ENCODE assay signal across 9 mouse cellular contexts in the genomic region with DNA sequence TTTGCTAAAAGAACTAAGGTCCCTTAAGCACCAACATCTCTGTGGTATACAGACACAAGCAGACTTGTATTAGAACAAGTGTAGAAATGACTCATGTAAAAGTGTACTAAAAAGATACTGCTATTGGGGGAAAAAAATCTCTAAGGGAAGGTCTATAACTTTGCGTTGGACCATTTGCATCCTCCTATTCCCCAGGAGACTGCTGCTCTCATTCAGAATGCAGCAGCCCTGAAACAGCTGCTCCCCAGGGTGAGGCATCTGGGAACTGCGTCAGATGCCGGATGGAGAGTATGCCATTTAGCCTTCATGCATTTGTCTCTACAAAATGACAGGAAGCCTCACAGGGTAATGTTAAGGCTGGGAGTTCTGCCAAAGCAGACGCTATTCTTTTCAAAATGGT.
DNase-seq lines count a peak whose midpoint lies in the region; ATAC-seq and TF ChIP-seq lines count a peak whose summit lies in the region.
"Had no signal": no experiment of that assay in that cellular context is flagged by ENCODE, and none has a peak within 500 bp of the region (broad histone marks: within the 10 kb centered on the region; RNA-seq: fewer than 3 reads in every experiment).

No protein-coding gene starts in this region.

- DNase-seq in forebrain, embryonic 14.5 days (ENCODE audit: low spot score): peak; percentile 58
- peak; percentile 21 to 22 for DNase-seq in left cerebral cortex, postnatal 14 days (ENCODE audit: low spot score in 2 of 2)
- no peak for DNase-seq in left cerebral cortex, postnatal 36 days (ENCODE audit: low spot score in 2 of 2)
- DNase-seq in lung, postnatal 0 days (ENCODE audit: low spot score): peak; percentile 35
- no peak for DNase-seq in layer of hippocampus, adult 9-10 months (ENCODE audit: low spot score)
- DNase-seq: liver had no signal

- TF ChIP-seq CTCF in lung, postnatal 0 days (IDR thresholded peaks at IDR 0.05): no peak

- H3K4me1 ChIP-seq in forebrain, embryonic 14.5 days (ENCODE audit: control insufficient read depth, insufficient read depth, low read length): no peaks in the 10 kb centered on the region
- no peaks in the 10 kb centered on the region for H3K4me1 ChIP-seq in forebrain, embryonic 12.5 days
- no peaks in the 10 kb centered on the region for H3K4me1 ChIP-seq in embryonic facial prominence, embryonic 15.5 days
- H3K4me1 ChIP-seq in lung, postnatal 0 days (ENCODE audit: insufficient read depth, low read depth, low read length): no peaks in the 10 kb centered on the region
- no peaks in the 10 kb centered on the region for H3K4me1 ChIP-seq in liver, embryonic 12.5 days

- peak; percentile 60; the same call in 1 of the 2 replicates for ATAC-seq in forebrain, embryonic 14.5 days
- no peak for ATAC-seq in forebrain, embryonic 12.5 days (ENCODE audit: low FRiP score)
- ATAC-seq in embryonic facial prominence, embryonic 15.5 days (ENCODE audit: insufficient number of reproducible peaks, low FRiP score, low TSS enrichment, low read depth): no peak
- ATAC-seq in lung, postnatal 0 days: no peak; the same call in 1 of the 2 replicates
- no peak for ATAC-seq in liver, embryonic 12.5 days

- no peak overlapping the region for H3K27ac ChIP-seq in forebrain, embryonic 14.5 days (ENCODE audit: low read depth, low read length)
- H3K27ac ChIP-seq in forebrain, embryonic 12.5 days: no peak overlapping the region
- H3K27ac ChIP-seq in embryonic facial prominence, embryonic 15.5 days (replicated peaks): peak overlapping the region; percentile 34; the same call in 1 of the 2 replicates
- H3K27ac ChIP-seq in lung, postnatal 0 days (ENCODE audit: low read length): no peak overlapping the region
- no peak overlapping the region for H3K27ac ChIP-seq in liver, embryonic 12.5 days

- no peaks in the 10 kb centered on the region for H3K9me3 ChIP-seq in forebrain, embryonic 14.5 days (replicated peaks; ENCODE audit: control insufficient read depth, low read length)
- no peaks in the 10 kb centered on the region for H3K9me3 ChIP-seq in forebrain, embryonic 12.5 days
- no peaks in the 10 kb centered on the region for H3K9me3 ChIP-seq in embryonic facial prominence, embryonic 15.5 days (replicated peaks)
- H3K9me3 ChIP-seq in lung, postnatal 0 days (ENCODE audit: low read length): no peaks in the 10 kb centered on the region
- no peaks in the 10 kb centered on the region for H3K9me3 ChIP-seq in liver, embryonic 12.5 days (replicated peaks)

- no peaks in the 10 kb centered on the region for H3K27me3 ChIP-seq in forebrain, embryonic 14.5 days (replicated peaks; ENCODE audit: control insufficient read depth, insufficient read depth, low read length)
- peaks cover 20% of the 10 kb centered on the region for H3K27me3 ChIP-seq in forebrain, embryonic 12.5 days
- H3K27me3 ChIP-seq in embryonic facial prominence, embryonic 15.5 days: peaks cover 14% of the 10 kb centered on the region
- H3K27me3 ChIP-seq in lung, postnatal 0 days (replicated peaks; ENCODE audit: insufficient read depth, low read length): no peaks in the 10 kb centered on the region
- no peaks in the 10 kb centered on the region; the same call in 1 of the 2 replicates for H3K27me3 ChIP-seq in liver, embryonic 12.5 days (replicated peaks)

- H3K4me2 ChIP-seq in forebrain, embryonic 14.5 days (ENCODE audit: low read length): no peak overlapping the region
- no peak overlapping the region for H3K4me2 ChIP-seq in forebrain, embryonic 12.5 days
- H3K4me2 ChIP-seq in embryonic facial prominence, embryonic 15.5 days (replicated peaks): no peak overlapping the region
- H3K4me2 ChIP-seq in lung, postnatal 0 days (replicated peaks; ENCODE audit: low read depth, low read length): no peak overlapping the region
- H3K4me2 ChIP-seq in liver, embryonic 12.5 days: no peak overlapping the region

- H3K9ac ChIP-seq in forebrain, embryonic 14.5 days (ENCODE audit: low read length): no peak overlapping the region
- H3K9ac ChIP-seq in forebrain, embryonic 12.5 days: no peak overlapping the region
- no peak overlapping the region for H3K9ac ChIP-seq in embryonic facial prominence, embryonic 15.5 days
- H3K9ac ChIP-seq in lung, postnatal 0 days (replicated peaks; ENCODE audit: low read depth): no peak overlapping the region
- H3K9ac ChIP-seq in liver, embryonic 12.5 days: no peak overlapping the region

- H3K4me3 ChIP-seq in forebrain, embryonic 14.5 days (ENCODE audit: low read depth, low read length): no peak overlapping the region
- H3K4me3 ChIP-seq in forebrain, embryonic 12.5 days (replicated peaks): no peak overlapping the region
- H3K4me3 ChIP-seq in embryonic facial prominence, embryonic 15.5 days (replicated peaks): no peak overlapping the region
- H3K4me3 ChIP-seq in lung, postnatal 0 days (ENCODE audit: low read depth, low read length): no peak overlapping the region
- no peak overlapping the region for H3K4me3 ChIP-seq in liver, embryonic 12.5 days

- 35% methylated on average over 4 of the region's 4 CpGs for WGBS in forebrain, embryonic 14.5 days
- WGBS in forebrain, embryonic 12.5 days: 41% methylated on average over 4 of the region's 4 CpGs
- WGBS in embryonic facial prominence, embryonic 15.5 days: 38% methylated on average over 4 of the region's 4 CpGs
- WGBS in lung, postnatal 0 days: 37% methylated on average over 4 of the region's 4 CpGs
- 84% methylated on average over 4 of the region's 4 CpGs for WGBS in liver, embryonic 12.5 days (ENCODE audit: insufficient replicate concordance)

- no peaks in the 10 kb centered on the region for H3K36me3 ChIP-seq in forebrain, embryonic 14.5 days (ENCODE audit: control insufficient read depth, insufficient read depth, low read length)
- H3K36me3 ChIP-seq in forebrain, embryonic 12.5 days (replicated peaks): no peaks in the 10 kb centered on the region
- H3K36me3 ChIP-seq in embryonic facial prominence, embryonic 15.5 days: no peaks in the 10 kb centered on the region
- H3K36me3 ChIP-seq in lung, postnatal 0 days (ENCODE audit: insufficient read depth, low read length): no peaks in the 10 kb centered on the region
- H3K36me3 ChIP-seq in liver, embryonic 12.5 days: no peaks in the 10 kb centered on the region

- intact Hi-C loops in left cerebral cortex, postnatal 14 days (cut with DNase I): no loop called here
- intact Hi-C loops in left cerebral cortex, postnatal 36 days (cut with DNase I): loop anchor here (5.0 to 10.0 kb wide), 2 partner anchors 121 to 244 kb away; a partner anchor contains a TSS

- TF ChIP-seq EP300 in lung, postnatal 0 days (IDR thresholded peaks at IDR 0.05): no peak

Comparison
In these comparisons a context has a peak if more than half of its experiments do, and no peak if none do; other contexts are left out.
1. DNase-seq: peak in forebrain, embryonic 14.5 days (single experiment), left cerebral cortex, postnatal 14 days (2 of 2) and lung, postnatal 0 days (single experiment); none in left cerebral cortex, postnatal 36 days (0 of 2) and layer of hippocampus, adult 9-10 months (single experiment).